Mouse (Mus musculus) kidney, postnatal 14 days (tissue): ENCODE measurements around the gene Gm4559.
"Not testable (repeated sequence)": the region's sequence is repeated elsewhere in the genome, so short reads cannot be mapped to it uniquely, and the experiment has no call there.

Experiments used
- DNase-seq: peaks from one replicate; pipeline ENCODE4 v3.0.0; 2022; ENCODE audit warnings: mixed read lengths

Gm4559 gene

DNA sequence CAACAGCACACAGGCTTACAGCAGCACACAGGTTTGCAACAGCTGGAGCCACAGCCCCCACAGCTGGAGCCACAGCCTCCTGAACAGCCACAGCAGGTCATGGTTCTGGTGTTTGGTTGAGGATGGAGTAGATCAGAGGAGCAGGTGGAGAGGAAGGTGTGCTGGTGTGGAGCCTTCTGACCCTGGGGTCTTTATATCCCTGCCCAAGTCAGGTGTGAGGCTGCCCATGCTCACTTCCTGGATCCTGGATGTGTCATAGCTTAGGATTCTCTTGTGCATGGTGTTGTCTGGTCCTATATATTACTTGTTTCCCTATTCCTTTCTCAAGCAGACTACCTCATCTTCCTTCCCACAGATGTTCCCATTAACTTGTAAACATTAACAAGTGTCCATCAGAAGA, at the start of gene Gm4559:
Gene Gm4559 (minus strand): TSS at position 101 of the 400 bp plus-strand sequence.
- not testable (repeated sequence) for DNase-seq

DNA sequence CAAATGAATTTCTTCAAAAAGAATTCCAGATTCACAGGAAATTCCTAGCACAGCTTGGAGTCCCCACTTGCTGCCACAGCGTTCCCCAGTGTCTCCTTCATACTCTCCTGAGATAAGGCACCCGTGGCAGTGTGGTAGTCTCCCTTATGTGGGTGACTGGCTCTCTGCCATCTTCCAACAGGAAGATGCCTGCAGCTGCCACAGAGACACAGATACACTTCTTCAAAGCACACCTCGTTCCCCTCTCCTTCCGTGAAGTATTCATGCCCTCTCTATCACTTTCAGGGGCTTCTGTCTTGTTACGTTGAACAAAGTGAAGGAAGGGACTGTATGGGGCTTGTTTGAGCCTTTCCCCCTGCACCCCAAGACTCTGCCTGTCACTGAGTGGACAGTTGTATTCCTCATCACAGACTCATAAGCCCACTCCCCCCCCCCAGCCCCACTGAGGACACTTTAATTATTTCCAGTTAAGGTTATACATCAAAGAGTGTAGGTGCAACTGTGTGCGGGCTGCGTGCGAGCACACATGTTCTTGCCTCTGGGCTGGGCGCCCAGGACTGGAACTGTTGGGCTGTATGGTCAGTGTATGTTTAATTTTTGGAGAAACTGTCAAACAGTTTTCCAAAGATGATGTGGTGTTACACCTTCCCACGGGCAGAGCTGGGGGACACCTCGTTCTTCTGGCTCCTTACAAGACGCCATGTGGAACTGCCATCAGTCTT, 49.4 kb upstream of the Gm4559 start:
- DNase-seq: no peak

DNA sequence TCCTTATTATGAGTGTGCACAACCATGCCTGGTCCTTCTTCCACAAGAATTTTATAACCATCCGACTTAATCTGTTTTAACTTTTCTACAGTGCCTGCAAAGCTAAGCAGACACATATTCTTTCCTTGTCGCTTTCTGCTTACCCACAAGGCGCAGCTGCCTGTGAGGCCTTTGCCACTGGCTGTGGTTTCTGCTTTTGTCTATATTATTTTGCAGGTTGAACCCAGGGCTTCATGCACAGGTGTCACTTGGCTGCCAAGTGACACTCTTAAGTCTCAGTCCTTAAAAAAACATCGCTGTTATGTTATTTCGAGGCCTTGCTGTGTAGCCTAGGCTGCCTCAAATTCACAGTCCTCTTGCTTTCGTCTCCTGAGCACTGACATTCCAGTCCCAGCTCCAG, 48.5 kb upstream of the Gm4559 start:
- DNase-seq: no peak

DNA sequence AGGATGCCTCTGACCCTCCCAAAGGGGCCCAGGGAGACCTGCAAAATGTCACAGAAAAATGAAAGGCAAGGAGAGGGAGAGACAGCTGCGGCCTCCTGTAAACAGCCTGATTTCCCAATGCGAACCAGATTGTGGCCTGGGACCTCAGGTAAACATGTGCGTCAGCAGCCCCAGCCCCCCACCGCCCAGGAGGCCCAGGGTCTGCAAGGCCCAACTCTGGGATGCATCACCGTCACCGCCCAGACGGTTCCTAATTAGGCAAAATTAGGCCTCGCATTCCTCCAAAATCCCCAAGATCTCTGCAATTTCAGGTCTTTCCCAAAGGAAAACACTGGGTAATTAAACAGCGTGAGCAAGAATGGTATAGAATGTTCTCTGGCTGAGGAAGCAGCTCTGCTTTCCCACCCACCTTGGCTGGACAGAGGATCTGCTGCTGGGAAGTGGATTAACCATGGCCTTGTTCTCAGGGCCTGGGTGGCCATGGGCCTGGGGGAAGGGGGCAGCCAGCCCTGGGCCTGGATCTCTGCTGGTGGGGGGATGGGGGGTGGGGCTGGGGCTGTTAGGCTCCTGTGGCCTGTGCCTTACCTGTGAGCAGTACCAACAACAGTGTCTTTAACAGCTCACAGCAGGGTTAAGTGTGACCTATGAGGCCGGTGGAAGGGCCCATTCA, 47.6 kb upstream of the Gm4559 start:
- DNase-seq: not testable (repeated sequence)

DNA sequence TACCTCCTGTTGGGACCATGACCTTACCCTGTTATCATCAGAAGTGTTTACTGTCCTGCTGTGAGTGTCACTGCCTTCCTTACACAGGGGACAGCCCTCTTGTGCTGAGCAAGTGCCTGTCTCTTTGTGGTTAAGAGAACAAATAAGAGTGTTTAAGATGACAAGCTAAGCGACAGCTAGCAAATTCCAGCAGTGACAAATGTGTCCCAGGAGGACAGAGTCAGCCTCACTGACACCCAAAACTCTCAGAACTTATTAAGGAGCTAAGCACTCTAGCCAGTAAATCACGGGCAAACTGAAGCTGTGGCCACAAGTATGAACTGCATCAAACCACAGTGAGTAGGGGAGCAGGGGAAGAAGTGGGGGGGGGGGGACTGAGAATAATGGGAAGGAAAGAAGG, 46.7 kb upstream of the Gm4559 start:
- DNase-seq: peak; percentile 54

DNA sequence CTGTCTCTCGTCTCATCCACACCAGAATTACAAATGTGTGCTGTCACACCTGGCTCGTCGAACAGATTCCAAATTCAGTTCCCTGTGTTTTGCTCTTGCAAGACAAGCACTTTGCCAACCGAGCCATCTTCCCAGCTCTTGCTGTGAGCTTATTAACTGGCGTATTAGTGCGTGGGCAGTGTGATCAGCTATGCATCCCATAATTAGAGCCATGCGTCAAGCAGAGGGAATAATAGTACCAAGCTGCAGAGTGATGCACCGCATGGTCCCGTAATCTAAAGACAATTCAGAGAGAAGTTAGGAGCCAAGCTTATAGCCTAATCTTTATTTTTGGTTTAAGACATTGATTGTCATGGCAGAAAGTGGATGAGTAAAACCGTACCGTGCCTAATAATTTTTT, 45.0 kb upstream of the Gm4559 start:
- no peak for DNase-seq

DNA sequence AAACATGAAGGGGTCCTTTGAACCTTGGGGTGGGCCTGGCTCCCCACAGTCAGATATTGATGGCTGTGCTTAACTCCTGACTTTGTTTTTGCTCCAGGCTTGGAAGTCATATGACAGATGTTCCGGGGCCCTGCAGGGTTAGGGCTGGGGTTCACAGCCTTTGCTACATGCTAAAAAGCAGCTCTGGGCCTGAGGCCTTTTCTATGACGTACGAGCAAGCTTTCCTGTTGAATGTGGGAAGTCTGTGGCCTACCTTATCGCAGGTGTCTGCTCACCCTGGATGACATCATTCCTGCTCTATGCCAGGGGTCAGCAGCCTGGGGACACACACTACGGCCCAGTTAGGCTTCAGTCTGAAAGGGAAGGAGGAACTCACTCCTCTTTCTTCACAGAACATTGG, 43.1 kb upstream of the Gm4559 start:
- no peak for DNase-seq

DNA sequence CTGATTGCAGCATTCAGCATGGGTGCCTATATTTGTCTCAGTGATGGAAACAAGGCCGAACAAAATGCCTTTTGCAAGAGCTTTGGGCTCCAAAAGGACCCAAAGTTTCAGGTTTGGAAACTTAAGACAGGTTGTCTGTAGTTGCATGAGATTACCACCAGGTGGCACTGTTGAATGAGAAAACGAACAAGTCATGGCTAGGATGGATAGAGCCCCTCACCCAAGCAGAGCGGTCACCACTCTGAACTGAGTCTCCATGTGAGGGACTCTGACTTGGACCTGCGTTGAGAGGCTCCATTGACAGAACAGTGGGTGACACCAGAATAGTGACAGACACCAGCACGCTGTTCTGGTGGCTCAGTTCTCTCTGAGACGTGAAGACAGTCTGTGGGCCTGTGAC, 42.4 kb upstream of the Gm4559 start:
- peak; percentile 31 for DNase-seq

DNA sequence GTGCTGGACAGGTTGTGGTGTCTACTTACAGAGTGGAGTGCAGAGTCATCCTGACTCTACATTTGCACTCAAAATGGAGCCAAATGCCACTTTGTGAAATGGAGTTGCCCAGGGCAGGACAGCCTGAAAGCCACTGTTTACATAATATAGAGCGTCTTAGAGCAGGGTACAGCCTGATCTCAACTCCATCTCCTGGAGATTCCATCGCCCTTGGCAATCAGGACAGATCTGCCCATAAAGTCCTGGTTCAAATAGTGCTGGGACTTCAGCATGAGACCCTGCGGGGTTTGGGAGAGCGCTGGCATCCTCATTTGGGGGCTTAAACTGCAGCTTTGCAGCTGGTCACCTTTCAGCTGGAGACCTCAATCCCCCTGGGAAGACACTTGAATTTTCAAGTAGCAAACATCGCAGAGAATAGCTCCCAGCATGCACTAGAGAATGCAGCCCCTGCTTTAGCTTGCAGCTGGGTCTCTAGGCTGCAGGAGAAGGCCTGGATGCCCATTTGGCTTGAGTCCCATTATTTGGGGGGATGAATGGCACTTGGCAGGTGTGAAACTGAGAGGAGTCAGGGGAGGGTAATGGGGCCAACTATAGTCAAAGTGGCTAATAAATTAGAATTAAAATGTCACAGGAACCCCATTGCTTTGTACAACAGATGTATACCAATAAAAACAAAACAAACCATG, 40.6 kb upstream of the Gm4559 start:
- DNase-seq: no peak

DNA sequence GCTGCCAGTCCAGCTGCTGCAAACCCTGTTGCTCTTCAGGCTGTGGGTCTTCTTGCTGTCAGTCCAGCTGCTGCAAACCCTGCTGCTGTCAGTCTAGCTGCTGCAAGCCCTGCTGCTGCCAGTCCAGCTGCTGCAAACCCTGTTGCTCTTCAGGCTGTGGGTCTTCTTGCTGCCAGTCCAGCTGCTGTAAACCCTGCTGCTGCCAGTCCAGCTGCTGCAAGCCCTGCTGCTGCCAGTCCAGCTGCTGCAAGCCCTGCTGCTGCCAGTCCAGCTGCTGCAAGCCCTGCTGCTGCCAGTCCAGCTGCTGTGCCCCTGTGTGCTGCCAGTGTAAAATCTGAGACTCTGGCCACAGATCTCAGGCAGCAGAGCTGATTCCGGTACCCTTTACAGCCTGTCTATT, 29.8 kb upstream of the Gm4559 start:
- not testable (repeated sequence) for DNase-seq

DNA sequence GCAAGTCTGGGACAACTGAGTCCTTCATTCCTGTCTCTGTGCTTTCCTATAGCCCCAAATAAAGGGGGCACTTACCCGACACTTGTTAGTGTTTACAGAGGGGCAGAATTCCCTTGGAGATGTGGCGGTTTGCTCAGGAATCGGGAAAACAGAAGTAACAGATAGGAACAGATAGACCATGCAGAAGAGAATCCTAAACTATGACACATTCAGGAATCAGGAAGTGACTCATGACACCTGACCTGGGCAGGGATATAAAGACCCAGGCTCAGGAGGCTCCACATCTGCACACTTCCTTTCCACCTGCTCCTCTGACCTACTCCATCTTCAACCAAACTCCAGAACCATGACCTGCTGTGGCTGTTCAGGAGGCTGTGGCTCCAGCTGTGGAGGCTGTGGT, 29.1 kb upstream of the Gm4559 start, which contains the start of gene Krtap5-4:
Gene Krtap5-4 (plus strand): TSS at position 301 of the 400 bp plus-strand sequence.
- DNase-seq: no peak

DNA sequence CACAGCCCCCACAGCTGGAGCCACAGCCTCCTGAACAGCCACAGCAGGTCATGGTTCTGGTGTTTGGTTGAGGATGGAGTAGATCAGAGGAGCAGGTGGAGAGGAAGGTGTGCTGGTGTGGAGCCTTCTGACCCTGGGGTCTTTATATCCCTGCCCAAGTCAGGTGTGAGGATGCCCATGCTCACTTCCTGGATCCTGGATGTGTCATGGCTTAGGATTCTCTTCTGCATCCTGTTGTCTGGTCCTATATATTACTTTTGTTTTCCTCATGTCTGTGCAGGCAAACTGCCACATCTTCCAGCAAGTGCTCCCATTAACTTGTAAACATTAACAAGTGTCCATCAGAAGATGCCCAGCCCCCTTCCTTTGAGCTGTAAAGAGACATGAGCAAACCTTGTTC, 22.9 kb upstream of the Gm4559 start, which contains the start of gene Krtap5-1:
Gene Krtap5-1 (minus strand): TSS at position 101 of the 400 bp plus-strand sequence.
- not testable (repeated sequence) for DNase-seq

DNA sequence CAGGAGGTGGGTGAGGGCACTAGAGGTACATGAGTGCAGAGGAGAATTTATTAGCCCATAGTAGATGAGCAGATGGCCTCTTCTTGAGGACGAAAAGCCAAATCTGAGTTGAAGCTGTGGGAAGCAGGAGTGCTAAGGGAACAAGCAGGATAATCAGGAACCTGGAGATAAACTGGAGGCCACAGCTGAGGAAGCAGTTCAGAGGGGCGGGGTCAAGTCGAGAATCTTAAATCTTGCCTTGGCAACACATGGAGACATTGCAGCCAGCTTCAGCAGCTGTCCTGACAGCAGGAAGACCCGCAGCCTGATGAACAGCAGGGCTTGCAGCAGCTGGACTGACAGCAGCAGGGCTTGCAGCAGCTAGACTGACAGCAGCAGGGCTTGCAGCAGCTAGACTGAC, 21.9 kb upstream of the Gm4559 start:
- DNase-seq: peak; percentile 14

DNA sequence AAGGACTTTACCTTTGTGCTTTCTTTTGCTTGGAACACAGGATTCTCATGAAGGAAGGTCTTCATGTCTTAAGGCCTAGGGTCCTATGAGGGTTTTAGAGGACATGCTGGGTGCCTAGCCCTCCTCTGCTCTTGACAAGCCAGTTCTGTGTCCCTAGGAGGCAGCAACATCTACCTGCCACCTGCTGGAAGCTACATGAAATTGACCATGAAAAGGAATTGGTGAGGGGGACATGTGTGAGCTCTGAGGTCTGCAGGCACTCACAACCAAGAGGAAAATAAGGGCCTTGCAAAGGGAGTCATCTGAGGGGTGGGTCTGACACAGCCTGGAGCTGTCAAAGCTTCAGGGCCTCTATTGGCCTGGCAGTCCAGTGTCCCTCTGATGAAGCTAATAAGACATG, 21.3 kb upstream of the Gm4559 start:
- no peak for DNase-seq

DNA sequence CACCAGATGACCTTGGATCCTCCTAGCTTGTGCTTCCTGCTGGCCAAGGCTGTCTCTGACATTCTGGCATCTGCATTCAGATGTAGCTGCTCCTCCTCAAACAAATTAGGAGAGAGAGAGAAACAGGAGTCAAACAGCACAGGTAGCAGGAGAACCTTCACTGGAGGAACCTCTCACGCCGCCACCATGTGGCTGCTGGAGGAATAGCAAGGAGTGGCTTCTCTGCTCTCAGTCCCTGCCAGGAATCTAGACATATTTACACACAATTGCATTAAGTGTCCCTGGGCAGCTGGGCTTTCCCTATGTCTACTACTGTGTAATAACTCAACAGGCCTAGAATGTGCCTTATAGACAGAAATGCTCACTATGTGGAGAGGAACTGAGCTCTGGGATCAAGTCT, 19.7 kb upstream of the Gm4559 start:
- DNase-seq: peak; percentile 24

DNA sequence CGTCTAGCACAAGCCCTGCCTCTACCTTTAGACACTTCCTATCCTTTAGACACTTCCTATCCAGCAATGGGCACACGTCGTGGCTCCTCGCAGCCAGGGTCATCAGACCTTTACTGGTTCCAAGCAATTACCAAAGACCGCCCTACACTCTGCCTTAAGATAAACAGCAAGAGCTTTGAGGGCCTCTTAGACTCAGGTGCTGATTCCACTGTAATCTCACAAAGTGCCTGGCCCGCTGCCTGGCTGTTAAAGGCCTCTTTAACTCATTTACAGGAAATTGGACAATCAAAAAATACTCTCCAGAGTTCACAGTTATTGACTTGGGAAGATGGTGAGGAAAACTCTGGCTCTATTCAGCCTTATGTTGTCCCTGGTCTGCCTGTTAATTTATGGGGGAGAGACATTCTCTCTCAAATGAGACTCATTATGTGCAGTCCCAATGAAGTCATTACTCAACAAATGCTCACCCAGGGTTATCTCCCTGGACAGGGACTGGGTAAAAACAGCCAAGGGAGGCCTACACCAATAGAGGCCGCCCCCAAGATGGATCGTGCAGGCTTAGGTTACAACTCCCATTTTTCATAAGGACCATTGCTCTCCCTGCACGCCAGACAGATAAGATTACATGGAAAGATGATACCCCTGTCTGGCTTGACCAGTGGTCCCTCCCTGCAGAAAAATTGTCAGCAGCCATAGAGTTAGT, 11.9 kb upstream of the Gm4559 start:
- not testable (repeated sequence) for DNase-seq

DNA sequence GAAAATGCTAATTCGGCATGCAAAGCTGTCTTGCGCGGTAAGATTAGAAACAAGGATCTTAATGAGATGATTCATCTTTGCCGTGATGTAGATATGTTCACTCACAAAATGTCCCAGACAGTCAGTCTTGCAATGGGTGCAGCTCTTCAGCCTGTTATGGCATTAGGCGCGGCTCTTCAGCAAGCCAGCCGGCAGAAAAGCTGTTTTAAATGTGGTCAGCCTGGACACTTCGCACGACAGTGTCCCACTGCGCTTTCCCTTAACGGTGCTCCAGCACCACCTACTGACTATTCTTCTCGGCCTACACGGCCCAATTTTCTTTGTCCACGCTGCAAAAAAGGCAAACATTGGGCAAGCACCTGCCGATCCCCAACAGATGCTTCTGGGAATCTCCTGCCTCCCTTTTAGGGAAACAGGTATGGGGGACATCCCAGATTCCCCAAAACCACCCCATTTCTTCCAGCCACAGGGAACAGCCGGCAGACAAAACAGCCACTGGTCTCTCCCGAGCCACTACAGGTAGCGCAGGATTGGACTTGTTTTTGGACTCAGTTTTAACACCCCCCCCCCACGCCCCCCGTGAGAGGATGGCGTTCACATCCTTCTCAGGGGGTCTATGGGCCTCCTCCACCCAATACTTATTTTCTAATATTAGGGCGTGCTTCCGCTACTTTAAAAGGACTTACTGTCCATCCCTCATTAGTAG, 11.1 kb upstream of the Gm4559 start:
- peak; percentile 56 for DNase-seq

DNA sequence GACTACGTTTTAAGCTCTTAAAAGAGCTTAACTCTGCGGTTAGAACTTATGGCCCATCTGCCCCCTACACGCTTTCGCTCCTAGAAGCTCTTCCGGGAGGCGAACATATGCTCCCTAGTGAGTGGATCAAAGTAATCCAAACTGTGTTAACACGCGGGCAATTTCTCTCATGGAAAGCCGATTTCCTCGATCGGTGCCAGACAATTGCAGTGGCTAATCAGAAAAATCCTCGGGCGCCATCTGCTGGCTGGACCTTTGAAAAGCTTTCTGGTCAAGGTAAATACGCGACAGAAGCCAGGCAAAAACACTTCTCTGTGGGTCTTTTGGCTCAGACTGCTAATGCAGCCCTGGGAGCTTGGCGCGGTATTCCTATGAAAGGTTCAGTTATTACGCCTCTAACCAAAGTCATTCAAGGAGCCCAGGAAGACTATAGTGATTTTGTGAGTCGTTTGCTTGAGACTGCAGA, 10.5 kb upstream of the Gm4559 start:
- DNase-seq: peak; percentile 93

DNA sequence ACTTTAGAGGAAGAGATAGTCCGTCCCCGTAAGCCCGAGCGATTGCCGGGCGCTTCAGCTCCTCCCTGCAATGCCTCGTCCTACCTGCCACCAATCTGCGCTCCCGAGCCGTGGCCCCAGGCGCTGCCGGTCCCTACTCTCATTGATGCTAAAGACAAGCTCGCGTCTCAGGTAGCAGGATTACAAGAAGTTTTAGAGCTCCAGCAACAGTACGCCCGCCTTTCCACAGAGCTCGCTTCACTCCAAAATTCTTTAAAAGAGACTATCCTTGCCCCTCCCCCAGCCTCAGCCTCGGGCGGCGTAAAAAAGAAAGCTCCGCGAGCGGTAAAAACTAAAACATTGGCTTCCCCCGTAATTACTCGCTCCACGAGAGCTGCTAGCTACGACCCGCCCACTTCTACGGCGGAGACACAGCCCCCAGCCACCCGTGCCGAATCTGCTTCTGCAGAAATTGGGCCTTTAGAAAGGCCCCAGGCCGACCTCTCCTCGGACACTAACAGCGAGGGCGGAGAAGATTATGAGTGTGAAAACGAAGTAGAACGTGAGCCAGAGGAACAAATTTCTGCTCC, 9.9 kb upstream of the Gm4559 start:
- peak; percentile 71 for DNase-seq

DNA sequence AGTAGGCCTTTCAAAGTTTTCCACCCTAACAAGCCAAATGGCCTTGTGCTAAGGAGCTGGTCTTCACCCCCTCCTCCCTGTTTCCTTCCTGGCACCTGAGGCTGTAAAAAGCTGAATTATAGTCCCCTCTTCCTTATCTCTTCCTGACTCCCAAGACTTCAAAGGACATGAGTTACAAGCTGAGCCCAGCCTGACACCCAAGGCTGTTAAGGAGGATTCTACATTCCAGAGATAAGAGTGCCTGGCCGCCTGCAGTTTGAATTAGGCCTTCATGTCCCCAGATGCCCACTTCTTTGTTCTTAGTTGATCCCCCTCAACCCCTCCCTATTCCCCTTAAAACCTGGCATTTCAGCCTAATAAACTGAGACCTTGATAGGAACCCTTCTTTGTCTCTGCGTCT, 8.7 kb upstream of the Gm4559 start:
- peak; percentile 11 for DNase-seq

DNA sequence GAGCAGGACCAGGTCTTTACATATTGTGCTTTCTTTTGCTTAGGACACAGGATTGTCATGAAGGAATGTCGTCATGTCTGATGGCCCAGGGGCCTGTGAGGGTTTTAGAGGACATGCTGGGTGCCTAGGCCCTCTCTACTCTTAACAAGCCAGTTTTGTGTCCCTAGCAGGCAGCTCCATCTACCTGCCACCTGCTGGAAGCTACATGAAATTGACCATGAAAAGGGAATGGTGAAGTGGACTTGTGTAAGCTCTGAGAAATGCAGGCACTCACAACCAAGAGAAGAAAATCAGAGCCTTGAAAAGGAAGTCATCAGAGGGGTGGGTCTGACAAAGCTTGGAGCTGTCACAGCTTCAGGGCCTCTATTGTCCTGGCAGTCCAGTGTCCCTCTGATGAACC, 5.1 kb upstream of the Gm4559 start:
- not testable (repeated sequence) for DNase-seq

DNA sequence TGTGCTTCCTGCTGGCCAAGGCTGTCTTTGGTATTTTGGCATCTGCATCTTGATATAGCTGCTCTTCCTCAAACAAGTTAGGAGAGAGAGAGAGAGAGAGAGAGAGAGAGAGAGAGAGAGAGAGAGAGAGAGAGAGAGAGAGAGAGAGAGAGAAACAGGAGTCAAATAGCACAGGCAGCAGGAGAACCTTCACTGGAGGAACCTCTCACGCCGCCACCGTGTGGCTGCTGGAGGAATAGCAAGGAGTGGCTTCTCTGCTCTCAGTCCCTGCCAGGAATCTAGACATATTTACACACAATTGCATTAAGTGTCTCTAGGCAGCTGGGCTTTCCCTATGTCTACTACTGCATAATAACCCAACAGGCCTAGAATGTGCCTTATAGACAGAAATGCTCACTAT, 4.0 kb upstream of the Gm4559 start:
- DNase-seq: peak; percentile 71
